Mouse (Mus musculus) hindlimb bud, embryonic 11.5 days (tissue): Measurements from ENCODE around the gene Svs4.
"Not testable (repeated sequence)": the region's sequence is repeated elsewhere in the genome, so short reads cannot be mapped to it uniquely, and the experiment has no call there.

Experiments used
- DNase-seq: peaks from one replicate; pipeline ENCODE4 v3.0.0-alpha.2; 2012; ENCODE audit warnings: low read depth, low spot score; ENCODE audit errors: extremely low spot score

Svs4 gene

DNA sequence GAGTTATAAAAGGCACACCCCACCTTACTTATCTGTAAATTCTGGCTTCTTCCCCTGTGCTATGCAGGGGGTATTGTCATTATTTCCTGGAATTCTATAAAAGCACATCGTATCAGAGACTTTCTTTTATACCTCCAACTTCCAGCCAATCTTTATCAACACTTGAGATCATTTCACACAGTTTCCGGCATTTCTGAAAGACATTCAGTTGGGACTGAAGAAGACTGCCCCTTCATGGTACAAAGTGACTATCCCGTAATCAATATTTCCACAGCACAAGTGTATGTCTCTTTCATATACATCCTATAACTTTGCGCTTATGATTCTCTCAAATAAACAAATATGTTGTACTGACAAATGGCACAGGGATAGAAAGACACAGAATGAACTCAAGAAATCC is at the start of gene Svs4:
Gene Svs4 (minus strand): TSS at position 101 of the 400 bp plus-strand sequence.
- no peak for DNase-seq

GRCm38 (mm10) chr2:164320983-164321382 is 42.7 kb upstream of the Svs4 start:
- no peak for DNase-seq

GRCm38 (mm10) chr2:164316451-164316850 is 38.2 kb upstream of the Svs4 start, which contains the start of gene Svs6:
Svs6 (plus strand) TSS chr2:164316751.
- not testable (repeated sequence) for DNase-seq

GRCm38 (mm10) chr2:164315460-164315859 is 37.2 kb upstream of the Svs4 start:
- DNase-seq: not testable (repeated sequence)

- DNase-seq: no peak
Measured at GRCm38 (mm10) chr2:164312599-164312998, 34.3 kb upstream of the Svs4 start.

GRCm38 (mm10) chr2:164288968-164289367 is 10.7 kb upstream of the Svs4 start, which contains the start of gene Svs3a:
Svs3a (plus strand) TSS chr2:164289268.
- not testable (repeated sequence) for DNase-seq

DNA sequence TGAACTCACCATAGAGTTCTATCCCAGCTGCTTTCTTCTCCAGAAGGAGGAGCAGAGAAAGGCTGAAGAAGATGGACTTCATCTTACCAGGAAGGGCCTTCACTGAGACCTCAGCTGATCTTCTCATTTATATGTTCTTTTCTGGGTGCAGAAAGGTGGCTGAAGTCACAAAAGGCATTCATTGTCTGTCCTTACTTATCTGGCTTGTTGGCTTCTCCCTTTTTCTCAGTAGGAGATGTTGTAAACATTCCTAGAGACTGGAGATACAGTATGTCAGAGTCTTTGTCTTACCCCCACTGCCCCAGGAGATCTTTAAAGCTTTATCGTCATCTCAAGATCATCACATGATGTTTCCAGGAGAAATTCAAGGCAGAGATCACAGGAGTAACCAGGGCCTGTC is 21.7 kb downstream of the Svs4 start, which contains the start of gene Svs3b:
Gene Svs3b (minus strand): TSS at position 101 of the 400 bp plus-strand sequence.
- DNase-seq: not testable (repeated sequence)

GRCm38 (mm10) chr2:164238366-164238765 is 39.9 kb downstream of the Svs4 start, which contains the start of gene Svs2:
Svs2 (minus strand) TSS chr2:164238466.
- DNase-seq: no peak

DNA sequence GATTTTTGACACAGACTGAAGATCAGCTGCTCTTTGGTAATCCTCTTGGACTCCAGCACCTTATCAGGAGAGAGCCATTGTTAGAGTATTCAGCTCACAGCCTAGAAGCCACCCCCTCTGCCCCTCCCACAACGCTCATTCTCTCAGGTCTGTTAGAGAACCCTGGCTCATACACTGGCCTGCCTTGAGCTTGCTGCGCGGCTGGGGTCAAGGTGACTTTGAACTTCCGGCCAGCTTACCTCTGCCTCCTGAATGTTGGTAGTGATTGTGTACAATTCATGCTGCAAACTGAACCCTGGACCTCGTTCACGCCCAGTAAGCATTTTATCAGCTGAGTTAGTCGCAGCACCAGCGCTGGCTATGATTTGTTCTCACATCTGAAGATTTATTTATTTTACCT is 45.6 kb downstream of the Svs4 start:
- DNase-seq: no peak

GRCm38 (mm10) chr2:164228361-164229070 is 49.7 kb downstream of the Svs4 start:
- DNase-seq: no peak
